Mouse (Mus musculus) thymus, adult 2 months (tissue): ENCODE results near the gene Gm29427. TPM values are rescaled to one million over a fixed set of nuclear protein-coding genes. Genes with fewer than 3 reads are reported as not detected.

ENCODE experiments used
- DNase-seq: peaks from one replicate; pipeline ENCODE4 v3.0.0; 2021
- H3K27ac ChIP-seq: fragments of 200-500 bp; 2 replicates; pipeline ENCODE4 v1.5.1; 2012; ENCODE audit warnings: low read length, control low read depth; ENCODE audit not compliant: control insufficient read depth, insufficient read depth
- H3K27me3 ChIP-seq: fragments of 200-500 bp; 2 replicates; pipeline ENCODE4 v1.6.1; 2012; ENCODE audit warnings: mild to moderate bottlenecking, low read length, moderate library complexity, mixed read lengths; ENCODE audit not compliant: control insufficient read depth, insufficient read depth
- H3K36me3 ChIP-seq: fragments of 200-500 bp; 2 replicates; pipeline ENCODE4 v1.6.1; 2012; ENCODE audit warnings: mild to moderate bottlenecking, low read length, moderate library complexity; ENCODE audit not compliant: control insufficient read depth, insufficient read depth
- H3K4me1 ChIP-seq: fragments of 200-500 bp; replicated peaks from 2 replicates; pipeline ENCODE4 v1.6.1; 2012; ENCODE audit warnings: low read length; ENCODE audit not compliant: control insufficient read depth, insufficient read depth
- H3K4me3 ChIP-seq: fragments of 200-500 bp; 2 replicates; pipeline ENCODE4 v1.5.1; 2012; ENCODE audit warnings: mild to moderate bottlenecking, low read length, control low read depth, moderate library complexity; ENCODE audit not compliant: control insufficient read depth, insufficient read depth
- CTCF ChIP-seq: fragments of 200-500 bp; IDR thresholded peaks from 2 replicates; pipeline ENCODE4 v1.5.1; 2012; ENCODE audit warnings: mild to moderate bottlenecking, control low read depth, low read length, moderate library complexity, borderline replicate concordance; ENCODE audit not compliant: control insufficient read depth, poor library complexity, insufficient read depth; ENCODE audit errors: extremely low read depth
- POLR2A ChIP-seq: fragments of 200-500 bp; IDR thresholded peaks from 2 replicates; pipeline ENCODE4 v1.6.1; 2012; ENCODE audit warnings: mild to moderate bottlenecking, low read length, control low read depth, moderate library complexity; ENCODE audit not compliant: control insufficient read depth, poor library complexity, insufficient read depth; ENCODE audit errors: extremely low read depth
- WGBS: fragments of 180-500 bp; shearing (Covaris S2); methylation state at CpG from one replicate; pipeline ENCODE4 v1.1.7; 2018; 5-methylcytosine and 5-hydroxymethylcytosine counted together
- polyA plus RNA-seq: library from polyadenylated mRNA; depleted of rRNA; stranded (reverse); fragments of >200 nt; gene quantifications from 2 replicates; pipeline ENCODE4 v1.2.3, GENCODE M21; 2012

Gm29427 gene
- polyA plus RNA-seq, 1 experiment = 0.09 TPM

DNA sequence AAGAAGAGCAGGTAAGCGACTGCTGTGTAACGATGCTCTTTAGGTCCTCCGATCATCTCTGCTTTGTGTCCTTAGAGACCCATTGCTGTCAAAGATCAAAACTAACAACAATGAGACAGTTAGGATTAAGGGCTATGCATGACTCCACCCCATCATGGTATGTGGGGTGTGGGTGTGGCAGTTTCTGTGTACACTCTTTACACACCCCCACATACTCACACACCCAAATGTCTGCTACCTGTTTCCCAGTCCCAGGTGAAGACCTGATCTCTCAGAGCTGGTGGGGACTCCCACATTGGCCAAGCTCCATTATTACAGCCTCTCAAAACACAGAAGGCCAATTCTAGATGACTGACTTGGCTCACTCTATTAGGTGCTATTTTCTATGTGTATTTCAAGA lies 30.0 kb upstream of the Gm29427 start:
- H3K4me1 ChIP-seq = peaks cover 17% of the 10 kb centered on the region
- DNase-seq = no peak
- no peaks in the 10 kb centered on the region for H3K36me3 ChIP-seq
- H3K4me3 ChIP-seq = no peak overlapping the region
- H3K27ac ChIP-seq = no peak overlapping the region
- 99% methylated on average over 3 of the region's 3 CpGs for WGBS
- TF ChIP-seq CTCF (no peak), POLR2A (no peak)
- H3K27me3 ChIP-seq = no peaks in the 10 kb centered on the region

DNA sequence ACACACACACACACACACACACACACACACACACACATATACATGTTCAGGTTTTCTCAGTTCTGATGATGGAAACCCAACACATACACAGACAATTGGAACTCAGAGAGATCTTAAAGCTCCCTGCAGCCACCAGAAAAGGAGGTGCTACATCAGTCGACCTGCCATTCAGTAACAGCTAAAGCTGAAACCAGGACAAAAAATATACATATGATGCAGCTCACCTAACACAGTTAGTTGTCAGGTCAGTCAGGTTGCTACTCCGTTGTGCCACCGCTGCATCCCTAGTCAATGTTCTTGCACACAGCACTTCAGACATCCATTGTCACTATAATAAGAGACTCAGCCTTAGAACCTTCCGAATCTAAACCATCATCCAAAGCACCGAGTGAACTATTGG lies 29.4 kb upstream of the Gm29427 start:
- Histone ChIP-seq H3K4me1 (peaks cover 18% of the 10 kb centered on the region), H3K4me3 (no peak overlapping the region), H3K36me3 (no peaks in the 10 kb centered on the region), H3K27me3 (no peaks in the 10 kb centered on the region), H3K27ac (no peak overlapping the region)
- 96% methylated on average over 5 of the region's 5 CpGs for WGBS
- TF ChIP-seq CTCF (no peak), POLR2A (no peak)
- no peak for DNase-seq

DNA sequence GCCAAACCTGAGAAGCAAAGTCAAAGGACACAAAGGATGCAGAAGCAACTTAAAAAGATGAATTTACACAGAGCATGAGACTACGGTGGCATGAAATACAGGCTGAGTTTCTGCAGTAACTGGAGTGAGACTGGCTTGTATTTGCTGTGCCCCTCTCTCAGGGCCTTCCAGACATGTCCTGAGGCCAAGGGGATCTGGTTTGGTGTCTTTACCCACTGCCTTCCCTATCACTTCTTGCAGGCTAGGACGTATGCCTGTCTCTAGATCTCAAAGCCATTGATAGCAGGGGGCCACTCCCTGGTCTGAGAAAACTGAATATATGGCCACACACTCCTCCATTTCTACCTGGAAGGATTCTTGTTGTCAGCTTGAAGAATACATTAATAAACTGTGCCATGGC lies 28.6 kb upstream of the Gm29427 start:
- H3K36me3 ChIP-seq = no peaks in the 10 kb centered on the region
- DNase-seq = no peak
- H3K27me3 ChIP-seq = no peaks in the 10 kb centered on the region
- no peak overlapping the region for H3K4me3 ChIP-seq
- H3K4me1 ChIP-seq = peaks cover 18% of the 10 kb centered on the region
- no peak overlapping the region for H3K27ac ChIP-seq
- 89% methylated on average over 2 of the region's 2 CpGs for WGBS
- TF ChIP-seq CTCF (no peak), POLR2A (no peak)

DNA sequence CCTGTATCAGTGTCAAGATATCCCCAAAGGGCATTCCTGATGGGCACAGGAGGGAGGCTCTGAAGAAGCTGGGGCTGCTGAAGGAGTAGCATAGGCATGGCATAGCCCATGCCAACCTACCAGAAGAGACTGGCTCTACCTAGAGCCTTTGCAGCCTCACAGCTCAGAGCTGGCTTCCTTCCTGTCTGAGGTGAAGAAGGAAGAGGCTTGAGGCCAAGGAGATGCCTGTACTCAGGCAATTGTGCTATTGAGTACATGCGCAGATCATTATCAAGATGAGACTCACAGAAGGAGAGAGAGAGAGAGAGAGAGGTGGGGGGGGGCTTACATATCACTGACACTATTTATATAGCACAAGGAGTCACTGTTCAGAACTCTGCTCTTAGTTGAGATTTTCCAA lies 28.2 kb upstream of the Gm29427 start:
- peaks cover 17% of the 10 kb centered on the region for H3K4me1 ChIP-seq
- DNase-seq = peak; percentile 13
- no peaks in the 10 kb centered on the region for H3K27me3 ChIP-seq
- 30% methylated on average over 1 of the region's 1 CpGs for WGBS
- no peak overlapping the region for H3K4me3 ChIP-seq
- no peaks in the 10 kb centered on the region for H3K36me3 ChIP-seq
- TF ChIP-seq CTCF = no peak
- TF ChIP-seq POLR2A = no peak
- H3K27ac ChIP-seq = peak overlapping the region; percentile 44; the same call in 1 of the 2 replicates

DNA sequence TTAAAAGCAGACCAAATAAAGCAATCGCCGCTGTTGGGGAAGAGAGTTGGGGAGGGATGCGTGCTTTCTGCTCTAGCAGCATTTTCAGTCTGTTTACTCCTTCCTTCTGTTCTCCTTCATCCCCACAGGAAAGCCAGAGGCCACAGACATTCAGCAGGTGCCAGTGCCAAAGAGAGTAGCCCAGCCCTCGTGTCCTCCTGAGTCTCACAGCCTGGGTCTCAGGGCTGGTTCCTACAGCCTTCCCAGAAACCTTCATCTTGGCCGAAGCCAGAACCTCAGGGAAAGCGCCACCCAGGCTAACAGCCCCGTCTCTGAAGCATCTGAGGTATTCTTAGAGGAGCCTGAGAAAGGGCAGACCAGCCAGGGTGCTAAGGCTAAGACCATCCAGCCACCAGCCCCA lies 26.6 kb upstream of the Gm29427 start:
- Histone ChIP-seq H3K27ac (no peak overlapping the region), H3K4me3 (no peak overlapping the region), H3K4me1 (peaks cover 16% of the 10 kb centered on the region), H3K27me3 (no peaks in the 10 kb centered on the region), H3K36me3 (no peaks in the 10 kb centered on the region)
- WGBS = 92% methylated on average over 7 of the region's 7 CpGs
- TF ChIP-seq POLR2A (no peak), CTCF (no peak)
- DNase-seq = no peak

DNA sequence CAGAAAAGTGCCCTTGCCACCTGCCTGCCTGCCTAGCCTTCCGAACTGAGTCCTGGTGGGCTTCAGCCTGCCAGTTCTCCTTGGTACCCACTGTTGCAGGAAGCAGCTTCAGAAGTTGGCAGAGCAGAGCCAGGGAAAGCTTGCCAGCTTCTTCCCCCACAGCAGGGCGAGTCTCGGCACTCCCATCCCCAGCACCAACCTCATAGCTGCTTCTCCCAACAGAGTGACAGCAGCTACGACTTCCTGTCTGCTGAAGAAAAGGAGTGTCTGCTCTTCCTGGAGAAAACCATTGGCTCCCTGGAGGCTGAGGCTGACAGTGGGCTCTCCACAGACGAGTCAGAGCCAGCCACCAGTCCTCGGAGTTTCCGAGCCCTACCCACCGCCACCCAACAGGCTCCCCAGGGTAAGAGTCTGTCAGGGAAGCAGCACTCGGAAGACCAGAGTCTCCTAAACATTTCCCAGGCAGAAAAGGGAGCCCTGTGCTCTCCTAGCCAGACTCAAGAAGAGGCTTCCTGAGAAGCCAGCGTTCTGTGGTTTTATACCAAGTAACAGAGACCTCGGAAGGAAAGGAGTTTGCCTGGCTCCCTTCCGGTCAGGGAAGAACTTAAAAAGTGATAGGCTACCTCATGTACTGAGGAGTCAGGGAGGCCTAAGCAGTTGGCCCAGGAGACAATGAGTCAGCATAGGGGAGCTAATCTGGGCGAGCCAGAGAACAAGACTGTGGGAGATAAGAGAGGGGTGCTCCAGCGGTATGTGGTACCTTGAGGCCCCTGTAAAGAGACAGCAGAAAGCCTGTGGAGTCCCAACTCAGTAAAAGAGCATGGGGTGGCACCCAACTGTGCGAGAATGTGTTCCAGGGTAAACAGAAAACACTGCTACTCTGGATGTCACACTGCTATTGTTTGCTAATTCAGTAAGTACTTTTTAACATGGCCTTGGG lies 25.5 kb upstream of the Gm29427 start:
- DNase-seq = peak; percentile 11
- Histone ChIP-seq H3K4me3 (no peak overlapping the region), H3K36me3 (no peaks in the 10 kb centered on the region), H3K4me1 (peaks cover 16% of the 10 kb centered on the region), H3K27ac (no peak overlapping the region), H3K27me3 (no peaks in the 10 kb centered on the region)
- TF ChIP-seq CTCF = no peak
- TF ChIP-seq POLR2A = no peak
- 34% methylated on average over 15 of the region's 15 CpGs for WGBS
